Mouse (Mus musculus) layer of hippocampus, postnatal 10 days (tissue): ENCODE data around the gene Actn4. TPM values are rescaled to one million over a fixed set of nuclear protein-coding genes. Genes with fewer than 3 reads are reported as not detected.

Source experiments
- DNase-seq, 2 experiments: peaks; one replicate each; pipeline ENCODE4 v3.0.0; 2021; ENCODE audit warnings: low spot score in 2 of 2
- long read RNA-seq: library from polyadenylated mRNA; stranded (forward); transcript quantifications from one replicate; pipeline ENCODE4 v2.0.0, GENCODE M21; 2023
- total RNA-seq, 2 experiments: library from RNA; stranded (reverse); gene quantifications; 2 replicates each; pipeline ENCODE4 v1.2.3; 2021

Gene Actn4
- total RNA-seq: 100 to 1,000 TPM; 128 to 129 TPM
- long read RNA-seq, transcript Actn4-201 (21 exons, 3,877 nt): major isoform, 8 of 58 reads
- long read RNA-seq, partial matches to known transcripts: 7 of 58 reads
- long read RNA-seq, other reads (novel, unspliced or antisense): 42 of 58 reads

GRCm38 (mm10) chr7:28961927-28962670, at the start of gene Actn4:
Actn4 (minus strand) TSS chr7:28962340.
- DNase-seq: peak; percentile 98 to 99

GRCm38 (mm10) chr7:29008714-29009113, 46.6 kb upstream of the Actn4 start:
- no peak for DNase-seq

GRCm38 (mm10) chr7:29008171-29008570, 46.0 kb upstream of the Actn4 start:
- no peak for DNase-seq

- no peak for DNase-seq
Measured at GRCm38 (mm10) chr7:29007224-29008101, 45.3 kb upstream of the Actn4 start.

GRCm38 (mm10) chr7:29000651-29001605, 38.8 kb upstream of the Actn4 start:
- DNase-seq: peak; percentile 47 to 64

DNA sequence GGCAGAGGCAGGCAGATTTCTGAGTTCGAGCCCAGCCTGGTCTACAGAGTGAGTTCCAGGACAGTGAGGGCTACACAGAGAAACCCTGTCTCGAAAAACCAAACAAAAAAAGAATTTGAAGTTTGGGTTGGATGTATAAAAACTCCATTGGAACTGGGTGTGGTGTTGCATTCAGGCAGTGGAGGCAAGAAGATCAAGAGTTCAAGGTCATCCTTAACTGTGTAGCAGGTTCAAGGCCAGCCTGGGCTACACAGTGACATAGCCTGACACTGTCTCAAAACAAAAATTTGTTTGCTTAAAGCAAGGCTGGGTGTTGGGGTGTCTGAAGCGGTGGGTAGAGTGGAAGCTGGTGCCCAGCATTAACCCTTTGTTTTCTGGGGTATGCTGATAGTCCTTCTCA, 31.3 kb upstream of the Actn4 start:
- DNase-seq: no peak

DNA sequence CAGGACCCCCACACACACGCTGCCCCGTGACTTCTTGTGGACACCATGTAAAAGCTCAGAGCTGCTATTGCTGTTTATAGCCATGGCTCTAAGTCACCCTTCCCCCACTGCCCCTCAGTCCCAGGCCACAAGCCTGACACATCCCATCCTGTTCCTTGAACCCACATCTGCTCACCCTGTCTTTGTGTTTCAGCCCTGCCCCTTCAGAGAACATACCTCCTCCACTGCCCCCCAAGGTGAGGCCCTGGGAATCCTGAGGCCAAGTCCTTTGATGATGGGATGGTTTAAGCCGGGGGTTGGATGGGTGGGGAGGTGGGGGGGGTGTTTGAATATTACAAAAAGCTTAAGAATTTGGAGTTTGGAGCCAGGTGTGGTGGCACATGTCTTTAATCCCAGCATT, 30.9 kb upstream of the Actn4 start:
- no peak for DNase-seq

DNA sequence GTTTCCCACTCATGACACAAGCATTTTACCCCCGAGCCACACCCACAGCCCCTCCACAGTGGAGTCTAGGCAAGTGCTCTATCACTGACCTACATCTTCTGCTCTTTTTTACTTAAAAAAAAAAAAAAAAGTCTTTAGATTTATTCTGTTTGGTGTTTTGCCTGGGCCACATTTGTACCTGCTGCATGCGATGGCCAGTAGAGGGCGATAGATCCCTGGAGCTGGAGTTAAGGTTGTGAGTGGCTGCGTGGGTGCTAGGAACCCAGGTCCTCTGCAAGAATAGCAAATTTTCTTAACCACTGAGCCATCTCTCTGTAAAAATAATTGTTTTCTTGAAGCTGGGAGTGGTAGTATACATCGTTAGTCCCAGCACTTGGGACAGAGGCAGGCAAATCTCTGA, 29.5 kb upstream of the Actn4 start:
- DNase-seq: no peak

DNA sequence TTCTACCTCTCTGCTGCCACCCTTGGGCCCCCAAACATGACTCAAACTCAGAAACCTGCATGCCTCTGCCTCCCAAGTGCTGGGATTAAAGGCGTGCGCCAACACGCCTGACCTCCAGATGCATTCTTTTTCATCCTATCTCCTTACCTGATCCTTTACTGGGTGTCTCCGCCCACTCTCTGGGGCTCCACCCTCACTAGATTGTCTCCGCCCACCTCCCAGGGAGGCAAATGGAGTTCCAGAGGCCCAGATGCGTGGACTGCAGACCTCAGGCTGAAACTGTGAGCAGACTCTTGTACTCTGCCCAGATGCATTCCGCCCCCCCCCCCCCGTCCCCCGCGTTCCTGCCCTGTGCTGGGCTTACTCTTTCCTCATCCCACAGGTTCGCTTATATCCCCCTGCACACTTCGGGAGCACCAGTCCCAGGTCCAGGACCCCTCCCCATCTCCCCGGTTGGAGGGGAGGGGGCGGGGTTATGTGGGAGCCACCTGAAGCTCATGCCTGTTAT, 28.7 kb upstream of the Actn4 start:
- DNase-seq: no peak

DNA sequence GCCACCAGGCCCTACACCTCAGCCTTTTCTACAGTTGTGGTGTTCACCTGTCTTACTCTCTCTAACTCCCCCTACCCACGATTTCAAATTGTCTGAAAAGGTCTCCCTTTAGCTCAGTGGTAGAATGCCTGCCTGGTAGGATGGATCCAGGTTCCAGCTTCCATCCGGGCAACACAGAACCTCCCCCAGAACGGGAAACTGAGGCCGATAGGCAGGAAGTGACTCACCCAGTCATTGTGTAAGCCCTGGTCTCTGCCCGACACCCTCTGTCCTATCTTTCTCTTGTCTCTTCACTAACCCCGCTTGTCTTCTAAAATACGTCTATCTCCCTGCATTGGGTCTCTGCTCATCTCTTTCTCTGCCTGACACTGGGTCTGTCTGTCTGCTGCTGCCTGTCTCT, 23.1 kb upstream of the Actn4 start:
- no peak for DNase-seq

GRCm38 (mm10) chr7:28984452-28984851, 22.3 kb upstream of the Actn4 start:
- DNase-seq: no peak

- no peak for DNase-seq
Measured at GRCm38 (mm10) chr7:28983849-28984248, 21.7 kb upstream of the Actn4 start.

DNA sequence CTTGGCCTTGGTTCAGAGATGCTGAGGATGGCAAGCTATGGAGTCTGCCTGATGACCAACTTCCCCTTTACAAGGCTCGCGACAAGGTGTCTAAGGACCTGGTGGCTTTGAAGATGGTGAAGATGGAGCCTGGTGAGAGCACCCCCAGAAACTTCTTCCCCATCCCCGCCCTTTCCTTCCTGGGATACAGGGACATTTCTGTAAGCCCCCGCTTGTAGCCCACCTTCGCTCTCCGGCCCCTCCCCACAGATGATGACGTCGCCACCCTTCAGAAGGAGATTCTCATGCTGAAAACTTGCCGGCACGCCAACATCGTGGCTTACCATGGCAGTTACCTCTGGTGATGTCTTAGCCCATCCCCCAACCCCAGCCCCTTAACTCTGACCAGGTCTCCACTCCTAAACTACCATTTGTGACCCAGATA, 21.0 kb upstream of the Actn4 start:
- DNase-seq: no peak

DNA sequence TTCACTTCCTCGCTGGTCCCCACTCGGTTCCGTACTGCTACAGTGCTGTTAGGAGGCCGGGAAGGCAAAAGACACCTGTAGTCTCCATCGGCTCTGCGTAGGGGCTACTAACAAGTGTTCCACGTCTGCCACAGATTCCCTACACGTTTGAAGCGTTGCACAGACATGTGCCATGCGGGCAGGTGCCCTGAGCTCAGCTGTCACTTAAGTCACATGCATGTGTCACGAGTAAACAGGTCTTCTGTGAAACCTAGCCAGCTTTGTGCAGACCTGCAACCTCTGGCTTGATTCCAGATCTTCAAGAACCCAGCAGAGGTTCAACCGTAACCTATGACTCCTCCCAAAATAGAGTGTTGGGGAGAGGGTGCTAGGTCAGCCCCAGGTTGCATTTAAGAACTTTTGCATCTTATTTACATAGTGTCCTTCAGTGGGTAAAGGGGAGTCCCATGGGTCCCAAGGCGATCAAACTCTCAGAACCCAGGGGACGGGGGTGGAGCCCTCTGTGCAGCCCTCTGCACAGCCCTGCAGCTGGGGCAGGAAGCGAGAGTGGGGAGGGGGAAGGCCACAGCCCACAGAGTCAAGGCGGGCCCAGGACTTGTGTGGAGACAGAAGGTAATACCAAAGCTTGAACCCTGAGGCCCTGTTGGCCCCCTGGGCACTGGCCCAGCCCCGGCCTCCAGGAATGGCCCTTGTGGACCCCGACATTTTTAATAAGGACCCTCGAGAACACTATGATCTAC, 20.3 kb upstream of the Actn4 start:
- DNase-seq: no peak

DNA sequence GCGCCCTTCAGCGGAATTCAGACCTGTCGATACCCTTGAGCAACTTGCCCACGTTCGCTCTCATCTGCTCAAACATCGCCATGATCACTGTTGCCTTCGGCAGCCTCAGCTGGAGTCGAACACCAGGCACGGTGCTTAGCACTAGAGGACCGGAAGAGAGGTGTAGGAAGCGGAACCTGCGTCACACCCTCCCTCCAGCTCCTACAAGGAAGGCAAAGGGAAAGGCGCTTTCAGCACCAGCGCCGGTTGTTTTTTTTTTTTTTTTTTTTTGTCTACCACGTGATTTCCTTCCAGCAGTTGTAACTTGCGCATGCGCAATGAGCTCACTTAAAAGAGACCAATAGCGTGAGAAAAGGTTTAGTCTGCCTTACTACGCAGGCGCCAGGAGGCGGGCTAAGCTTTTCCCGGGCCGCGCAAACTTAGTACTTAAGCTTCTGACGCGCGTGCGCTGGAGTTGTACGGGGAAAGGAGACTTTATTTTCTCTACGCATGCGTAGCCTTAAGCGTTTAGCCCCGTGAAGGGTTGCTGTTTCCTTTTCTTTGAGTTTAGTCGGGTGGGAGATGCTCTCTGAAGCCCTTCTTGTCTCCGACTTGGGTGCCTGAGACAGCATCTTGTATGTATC, 19.6 kb upstream of the Actn4 start, which contains the start of the genes Eif3k and Map4k1:
Eif3k (minus strand) TSS at position 214 of the 623 bp plus-strand sequence.
Map4k1 (plus strand) TSS at position 400 of the 623 bp plus-strand sequence.
- peak; percentile 95 to 97 for DNase-seq

DNA sequence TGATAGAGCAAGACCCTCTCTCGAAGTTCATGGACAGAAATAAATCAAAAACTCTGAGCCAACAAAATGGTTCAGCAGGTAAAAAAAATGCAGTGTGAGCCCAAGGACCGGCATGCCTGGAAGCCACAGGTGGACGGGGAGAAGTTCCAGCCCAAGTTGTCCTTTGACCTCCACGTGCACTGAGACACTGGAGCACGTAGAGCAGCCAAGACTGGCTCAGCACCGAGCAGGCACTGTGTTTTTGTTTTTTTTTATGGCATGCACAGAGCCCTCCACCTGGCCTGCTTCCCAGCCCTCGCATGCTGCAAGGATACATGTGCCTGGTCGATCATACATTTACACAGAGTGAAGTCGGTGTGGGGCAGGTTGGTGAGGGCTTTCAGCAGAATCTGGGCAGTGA, 15.4 kb upstream of the Actn4 start:
- no peak for DNase-seq

DNA sequence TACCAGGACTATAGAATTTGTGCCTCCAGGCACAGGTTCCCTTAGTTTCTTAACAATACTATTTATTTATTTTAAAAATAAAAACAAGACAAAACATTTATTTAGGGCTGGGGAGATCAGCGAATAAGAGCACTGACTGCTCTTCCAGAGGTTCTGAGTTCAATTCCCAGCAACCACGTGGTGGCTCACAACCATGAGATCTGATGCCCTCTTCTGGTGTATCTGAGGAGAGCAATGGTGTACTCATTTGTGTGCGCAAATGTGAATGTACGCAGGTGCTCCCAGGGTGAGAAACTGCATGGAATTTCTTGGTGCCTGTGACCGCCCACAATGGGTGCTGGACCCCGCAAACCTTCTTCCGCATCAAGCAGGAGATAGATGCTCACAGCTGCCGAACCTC, 10.9 kb upstream of the Actn4 start:
- DNase-seq: no peak

DNA sequence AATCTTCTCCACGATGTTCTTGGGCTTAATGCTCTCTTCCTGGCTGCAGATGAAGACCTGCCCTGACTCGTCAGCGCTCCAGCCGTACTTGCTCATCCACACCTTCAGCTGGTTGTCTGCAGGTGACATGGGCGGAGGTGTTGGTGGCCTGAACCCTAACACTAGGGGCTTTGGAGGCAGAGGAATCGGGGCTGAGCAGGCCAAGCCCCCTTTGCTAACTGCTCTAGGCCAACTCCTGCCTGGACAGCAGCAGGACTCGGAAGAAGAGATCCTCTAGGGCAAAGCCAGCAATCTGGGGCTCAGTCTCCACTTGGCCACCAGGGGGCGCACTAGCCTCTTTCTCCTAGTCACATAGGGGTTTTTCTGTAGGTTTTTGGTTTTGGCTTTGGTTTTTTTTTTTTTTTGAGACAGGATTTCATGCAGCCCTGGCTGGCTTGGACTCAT, 10.4 kb upstream of the Actn4 start:
- peak; percentile 78 to 80 for DNase-seq

GRCm38 (mm10) chr7:28971770-28972269, 9.7 kb upstream of the Actn4 start:
- DNase-seq: peak; percentile 48 to 50
